Mouse (Mus musculus): ENCODE results near the gene Tenm3. TPM values are rescaled to one million over a fixed set of nuclear protein-coding genes. Genes with fewer than 3 reads are reported as not detected.

Tenm3 gene
- total and polyA plus RNA-seq, 3 experiments, result 0.03 to 0.08 (median 0.07) TPM

GRCm38 (mm10) chr8:48467633-48468032 lies 376.1 kb downstream of the Tenm3 start:
- no peak overlapping the region for H3K4me3 ChIP-seq (replicated peaks in 1 of 3; ENCODE audit: low read depth in 2 of 3, low read length in 2 of 3, poor library complexity in 1 of 3)
- no peak for TF ChIP-seq ETS1 (conservative IDR thresholded peaks at IDR 0.05; ENCODE audit: low read depth, low read length)
- no peak for TF ChIP-seq MAZ (IDR thresholded peaks at IDR 0.05; ENCODE audit: low read depth, low read length)
- no peak for TF ChIP-seq PAX5 (IDR thresholded peaks at IDR 0.05; ENCODE audit: low read length)
- no peak for TF ChIP-seq POLR2AphosphoS2 (IDR thresholded peaks at IDR 0.05; ENCODE audit: low read depth, low read length)
- TF ChIP-seq MYC (IDR thresholded peaks at IDR 0.05; ENCODE audit: low read depth, low read length), result no peak
- no peak for TF ChIP-seq JUND (conservative IDR thresholded peaks at IDR 0.05; ENCODE audit: low read depth, low read length)
- TF ChIP-seq MAFK (IDR thresholded peaks at IDR 0.05; ENCODE audit: insufficient replicate concordance, low read length), result no peak
- TF ChIP-seq IRF4 (IDR thresholded peaks at IDR 0.05; ENCODE audit: low read depth, low read length), result no peak
- no peak for TF ChIP-seq ELF1 (IDR thresholded peaks at IDR 0.05; ENCODE audit: low read depth, low read length)
- TF ChIP-seq E2F4 (IDR thresholded peaks at IDR 0.05; ENCODE audit: insufficient replicate concordance, low read depth, low read length), result no peak
- TF ChIP-seq TBP (conservative IDR thresholded peaks at IDR 0.05; ENCODE audit: low read depth, low read length), result no peak
- no peak for TF ChIP-seq EP300 (IDR thresholded peaks at IDR 0.05; ENCODE audit: low read length)
- no peak for TF ChIP-seq SMC3 (IDR thresholded peaks at IDR 0.05; ENCODE audit: low read depth, low read length)
- no peak for TF ChIP-seq BHLHE40 (IDR thresholded peaks at IDR 0.05; ENCODE audit: low read depth, low read length)
- TF ChIP-seq POLR2A (IDR thresholded peaks at IDR 0.05; ENCODE audit: low read depth, low read length), result no peak
- no peak for TF ChIP-seq ZNF384 (IDR thresholded peaks at IDR 0.05; ENCODE audit: low read depth, low read length)
- TF ChIP-seq USF2 (conservative IDR thresholded peaks at IDR 0.05; ENCODE audit: low read depth, low read length), result no peak
- TF ChIP-seq JUN (IDR thresholded peaks at IDR 0.05; ENCODE audit: insufficient read depth, low read depth, low read length), result no peak
- no peak for TF ChIP-seq RCOR1 (conservative IDR thresholded peaks at IDR 0.05; ENCODE audit: low read depth, low read length)
- TF ChIP-seq KAT2A (IDR thresholded peaks at IDR 0.05; ENCODE audit: insufficient replicate concordance, low read length), result no peak
- H3K36me3 ChIP-seq (replicated peaks in 1 of 2; ENCODE audit: control insufficient read depth in 1 of 2, insufficient read depth in 1 of 2, low read length in 1 of 2), result no peaks in the 10 kb centered on the region
- no peaks in the 10 kb centered on the region for H3K27me3 ChIP-seq (replicated peaks)
- peaks cover 59% of the 10 kb centered on the region for H3K9me3 ChIP-seq (replicated peaks; ENCODE audit: low read length)
- no peak overlapping the region for H3K9ac ChIP-seq (ENCODE audit: insufficient read depth, low read depth)
- no peak overlapping the region for H3K4me2 ChIP-seq (ENCODE audit: insufficient read depth, low read depth, poor library complexity, severe bottlenecking)
- H3K4me1 ChIP-seq (ENCODE audit: control insufficient read depth in 1 of 2, insufficient read depth in 2 of 2), result no peaks in the 10 kb centered on the region
- DNase-seq (ENCODE audit: extremely low read depth), result no peak
- no peak overlapping the region for H3K27ac ChIP-seq (ENCODE audit: insufficient read depth, low read depth)
- in situ Hi-C loops (cut with MboI; ENCODE audit: low pct_ligation_motif_present, low pct_unique_long_range_greater_than_20kb, low sequenced_read_pairs) (no loop called here), dilution Hi-C loops (cut with MboI; ENCODE audit: extremely low pct_ligation_motif_present, extremely low pct_unique_long_range_greater_than_20kb, low sequenced_read_pairs) (no loop called here)
- H3K79me2 ChIP-seq (replicated peaks; ENCODE audit: control insufficient read depth, extremely low read depth, insufficient read depth, poor library complexity, severe bottlenecking), result no peaks in the 10 kb centered on the region

GRCm38 (mm10) chr8:48458373-48458772 lies 385.4 kb downstream of the Tenm3 start:
- H3K27me3 ChIP-seq (replicated peaks), result no peaks in the 10 kb centered on the region
- no peak overlapping the region for H3K9ac ChIP-seq (ENCODE audit: insufficient read depth, low read depth)
- H3K9me3 ChIP-seq (replicated peaks; ENCODE audit: low read length), result peaks cover 57% of the 10 kb centered on the region
- no peaks in the 10 kb centered on the region for H3K4me1 ChIP-seq (ENCODE audit: control insufficient read depth in 1 of 2, insufficient read depth in 2 of 2)
- H3K4me3 ChIP-seq (replicated peaks in 1 of 3; ENCODE audit: low read depth in 2 of 3, low read length in 2 of 3, poor library complexity in 1 of 3), result no peak overlapping the region
- in situ Hi-C loops (cut with MboI; ENCODE audit: low pct_ligation_motif_present, low pct_unique_long_range_greater_than_20kb, low sequenced_read_pairs) (no loop called here), dilution Hi-C loops (cut with MboI; ENCODE audit: extremely low pct_ligation_motif_present, extremely low pct_unique_long_range_greater_than_20kb, low sequenced_read_pairs) (no loop called here)
- no peaks in the 10 kb centered on the region for H3K79me2 ChIP-seq (replicated peaks; ENCODE audit: control insufficient read depth, extremely low read depth, insufficient read depth, poor library complexity, severe bottlenecking)
- DNase-seq (ENCODE audit: extremely low read depth), result no peak
- no peak overlapping the region for H3K27ac ChIP-seq (ENCODE audit: insufficient read depth, low read depth)
- H3K4me2 ChIP-seq (ENCODE audit: insufficient read depth, low read depth, poor library complexity, severe bottlenecking), result no peak overlapping the region
- no peak for TF ChIP-seq POLR2AphosphoS2 (IDR thresholded peaks at IDR 0.05; ENCODE audit: low read depth, low read length)
- TF ChIP-seq EP300 (IDR thresholded peaks at IDR 0.05; ENCODE audit: low read length), result no peak
- TF ChIP-seq MXI1 (IDR thresholded peaks at IDR 0.05; ENCODE audit: low read depth, low read length), result no peak
- TF ChIP-seq JUN (IDR thresholded peaks at IDR 0.05; ENCODE audit: insufficient read depth, low read depth, low read length), result no peak
- no peak for TF ChIP-seq CTCF (conservative IDR thresholded peaks at IDR 0.05 in 1 of 2, IDR thresholded peaks at IDR 0.05 in 1 of 2; ENCODE audit: low read depth in 2 of 2, low read length in 2 of 2)
- TF ChIP-seq CHD2 (IDR thresholded peaks at IDR 0.05; ENCODE audit: low read length), result no peak
- no peak for TF ChIP-seq MAX (IDR thresholded peaks at IDR 0.05; ENCODE audit: low read length)
- no peak for TF ChIP-seq MAZ (IDR thresholded peaks at IDR 0.05; ENCODE audit: low read depth, low read length)
- no peaks in the 10 kb centered on the region for H3K36me3 ChIP-seq (replicated peaks in 1 of 2; ENCODE audit: control insufficient read depth in 1 of 2, insufficient read depth in 1 of 2, low read length in 1 of 2)

Data from CH12.LX (cell line).